Mouse (Mus musculus) stomach, embryonic 15.5 days (tissue): Measurements from ENCODE around the gene Plk5. TPM values are rescaled to one million over a fixed set of nuclear protein-coding genes. Genes with fewer than 3 reads are reported as not detected.
"Not testable (repeated sequence)": the region's sequence is repeated elsewhere in the genome, so short reads cannot be mapped to it uniquely, and the experiment has no call there.

Source experiments
- ATAC-seq: fragments of 200-750 bp; cut with Nextera tagmentation; 2 replicates; pipeline ENCODE4 v1.8.0; 2017; ENCODE audit warnings: low read depth, moderate number of reproducible peaks, moderate TSS enrichment; ENCODE audit not compliant: insufficient read depth, low FRiP score
- H3K27ac ChIP-seq: fragments of 300-500 bp; sonication (generic); 2 replicates; pipeline ENCODE4 v1.5.1; 2015; ENCODE audit warnings: mild to moderate bottlenecking, inconsistent platforms
- H3K27me3 ChIP-seq: fragments of 300-500 bp; sonication (generic); replicated peaks from 2 replicates; pipeline ENCODE4 v1.6.1; 2015; ENCODE audit warnings: inconsistent platforms
- H3K36me3 ChIP-seq: fragments of 300-500 bp; sonication (generic); 2 replicates; pipeline ENCODE4 v1.6.1; 2015; ENCODE audit warnings: inconsistent platforms
- H3K4me1 ChIP-seq: fragments of 300-500 bp; sonication (generic); 2 replicates; pipeline ENCODE4 v1.6.1; 2015; ENCODE audit warnings: inconsistent platforms
- H3K4me2 ChIP-seq: fragments of 300-500 bp; sonication (generic); 2 replicates; pipeline ENCODE4 v1.6.1; 2015; ENCODE audit warnings: mild to moderate bottlenecking, inconsistent platforms
- H3K4me3 ChIP-seq: fragments of 300-500 bp; sonication (generic); replicated peaks from 2 replicates; pipeline ENCODE4 v1.5.1; 2015; ENCODE audit warnings: inconsistent platforms
- H3K9ac ChIP-seq: fragments of 300-500 bp; sonication (generic); 2 replicates; pipeline ENCODE4 v1.6.1; 2015; ENCODE audit warnings: inconsistent platforms
- H3K9me3 ChIP-seq: fragments of 300-500 bp; sonication (generic); 2 replicates; pipeline ENCODE4 v1.6.1; 2016; ENCODE audit warnings: inconsistent platforms
- WGBS: fragments of 180-500 bp; shearing (Covaris S2); methylation state at CpG from one replicate; pipeline ENCODE4 v1.1.7; 2015; 5-methylcytosine and 5-hydroxymethylcytosine counted together
- polyA plus RNA-seq: library from polyadenylated mRNA; unstranded; fragments of >200 nt; fragmentation: Nextera tagmentation; extraction: Ambion mirVana; gene quantifications from 2 replicates; pipeline ENCODE4 v1.2.1, GENCODE M21; 2015

The Plk5 gene
- polyA plus RNA-seq, 1 experiment from 2014 or later: 0.30 TPM

DNA sequence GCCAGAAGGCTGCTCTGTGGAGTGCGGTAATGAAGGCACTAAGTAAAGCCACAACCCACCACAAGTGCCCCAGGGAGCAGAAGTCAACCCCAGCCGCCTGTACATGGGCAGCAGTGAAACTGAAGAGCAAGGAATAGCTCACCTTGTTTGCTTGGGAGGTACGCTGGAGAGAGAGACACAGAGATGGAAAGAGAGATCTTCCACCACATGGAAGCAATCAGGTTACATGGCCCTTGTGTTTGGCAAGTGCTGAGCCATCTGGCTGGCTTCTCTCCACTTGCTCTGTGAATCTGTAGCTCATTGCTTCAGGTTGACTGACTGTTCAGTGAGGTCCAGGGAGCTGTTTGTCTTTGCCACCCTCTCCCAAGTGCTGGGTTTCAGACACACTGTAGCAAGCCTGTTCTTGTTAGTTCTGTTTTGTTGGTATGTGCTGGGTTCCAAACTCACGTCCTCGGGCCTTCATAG is 23.7 kb upstream of the Plk5 start:
- ATAC-seq: no peak
- Histone ChIP-seq H3K9ac (no peak overlapping the region), H3K4me1 (peaks cover 30% of the 10 kb centered on the region), H3K36me3 (peaks cover 6% of the 10 kb centered on the region; the same call in 1 of the 2 replicates), H3K4me3 (no peak overlapping the region), H3K27me3 (no peaks in the 10 kb centered on the region), H3K9me3 (no peaks in the 10 kb centered on the region), H3K27ac (peak overlapping the region; percentile 16; the same call in 1 of the 2 replicates), H3K4me2 (0 out of 2 replicates have a peak overlapping the region, but pooled peaks have one; percentile 13)
- WGBS: 78% methylated on average over 5 of the region's 5 CpGs

DNA sequence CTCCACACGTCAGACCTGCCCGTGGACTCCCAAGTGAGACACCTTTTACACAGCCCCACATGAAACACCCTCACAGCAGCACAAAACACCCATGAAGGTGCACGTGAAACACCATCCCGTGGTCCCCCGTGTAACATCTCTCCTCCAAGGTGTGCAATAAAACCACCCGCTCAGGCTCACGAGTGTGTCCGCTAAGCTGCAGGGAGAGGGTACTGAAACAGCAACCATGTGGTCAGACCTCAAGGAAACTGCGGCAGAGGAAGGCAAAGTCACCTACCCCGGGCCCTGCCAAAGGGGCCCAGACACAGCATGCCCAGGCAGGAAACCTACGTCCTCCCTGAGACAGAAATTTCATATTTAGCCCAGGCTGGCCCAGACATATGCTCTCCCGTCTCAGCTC is 20.0 kb upstream of the Plk5 start:
- Histone ChIP-seq H3K4me1 (peaks cover 17% of the 10 kb centered on the region; the same call in 1 of the 2 replicates), H3K27me3 (peaks cover 11% of the 10 kb centered on the region), H3K4me3 (no peak overlapping the region), H3K27ac (no peak overlapping the region), H3K9me3 (no peaks in the 10 kb centered on the region), H3K4me2 (no peak overlapping the region), H3K9ac (no peak overlapping the region), H3K36me3 (peaks cover 6% of the 10 kb centered on the region; the same call in 1 of the 2 replicates)
- 83% methylated on average over 12 of the region's 12 CpGs for WGBS
- ATAC-seq: no peak

DNA sequence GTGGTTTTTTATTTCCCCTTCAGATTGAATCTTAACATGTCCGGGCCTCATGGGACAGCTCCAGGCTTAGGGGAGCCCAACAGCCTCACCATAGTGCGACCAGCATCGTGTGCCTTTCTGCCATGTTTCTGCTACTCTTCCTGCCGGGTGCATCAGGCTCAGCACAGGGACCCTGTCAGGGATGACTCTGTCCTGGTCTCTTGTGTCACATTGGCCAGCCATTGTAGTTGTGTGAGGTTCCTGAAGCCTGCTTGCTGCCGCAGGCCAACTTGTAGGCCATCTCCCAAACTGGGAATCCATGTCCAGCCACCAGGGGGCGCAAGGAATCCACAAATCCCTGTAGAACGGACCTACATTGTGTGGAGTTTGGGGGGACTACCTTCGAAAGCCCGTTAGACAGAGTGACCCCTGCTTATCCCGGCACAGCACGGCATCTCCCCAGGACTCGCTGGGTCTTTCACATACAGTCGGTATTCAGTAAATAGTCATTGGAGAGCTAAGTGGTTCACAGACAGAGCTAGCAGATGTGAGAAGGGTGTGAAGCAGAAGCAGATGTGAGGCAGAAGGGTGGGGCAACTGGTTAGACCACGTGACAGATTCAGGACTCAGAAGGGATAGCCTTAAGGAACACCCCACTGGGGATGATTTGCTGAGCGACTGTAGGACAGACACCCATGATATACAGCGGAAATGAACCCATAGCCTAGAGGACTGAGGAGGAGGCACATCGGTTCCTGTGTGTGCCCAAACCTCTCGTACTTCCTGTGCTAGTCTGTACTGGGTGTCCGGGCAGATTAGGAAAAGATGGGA is 16.1 kb upstream of the Plk5 start:
- no peak overlapping the region for H3K9ac ChIP-seq
- peak overlapping the region; percentile 4; the same call in 1 of the 2 replicates for H3K4me3 ChIP-seq
- peaks cover 5% of the 10 kb centered on the region; the same call in 1 of the 2 replicates for H3K36me3 ChIP-seq
- H3K9me3 ChIP-seq: no peaks in the 10 kb centered on the region
- H3K4me2 ChIP-seq: peak overlapping the region; percentile 27; the same call in 1 of the 2 replicates
- ATAC-seq: no peak
- 24% methylated on average over 19 of the region's 19 CpGs for WGBS
- no peak overlapping the region for H3K27ac ChIP-seq
- peaks cover 45% of the 10 kb centered on the region for H3K27me3 ChIP-seq
- H3K4me1 ChIP-seq: peaks cover 41% of the 10 kb centered on the region

DNA sequence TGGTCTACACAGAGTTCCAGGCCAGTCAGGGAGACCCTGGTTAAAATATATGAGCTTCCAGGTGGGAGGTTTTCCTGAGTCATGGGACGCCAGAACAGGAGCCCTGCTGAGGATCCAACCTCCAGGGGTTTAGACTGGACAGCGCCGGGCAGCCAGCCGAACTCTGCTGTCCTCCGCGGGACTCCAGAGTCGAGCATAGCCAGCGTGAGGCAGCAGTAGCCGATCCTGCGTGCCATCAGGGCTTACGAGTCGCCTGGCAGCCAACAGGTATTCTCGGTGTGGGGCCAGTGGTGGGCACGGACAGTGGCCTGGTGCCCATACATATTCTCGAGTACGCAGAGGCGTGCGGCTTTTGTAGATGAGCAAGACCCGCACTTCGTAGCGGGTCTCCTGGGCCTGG is 15.2 kb upstream of the Plk5 start:
- no peak overlapping the region for H3K9ac ChIP-seq
- H3K27ac ChIP-seq: no peak overlapping the region
- peaks cover 54% of the 10 kb centered on the region for H3K27me3 ChIP-seq
- peaks cover 44% of the 10 kb centered on the region for H3K4me1 ChIP-seq
- H3K4me2 ChIP-seq: no peak overlapping the region
- no peak for ATAC-seq
- WGBS: 27% methylated on average over 21 of the region's 21 CpGs
- H3K4me3 ChIP-seq: no peak overlapping the region
- no peaks in the 10 kb centered on the region for H3K36me3 ChIP-seq
- no peaks in the 10 kb centered on the region for H3K9me3 ChIP-seq

DNA sequence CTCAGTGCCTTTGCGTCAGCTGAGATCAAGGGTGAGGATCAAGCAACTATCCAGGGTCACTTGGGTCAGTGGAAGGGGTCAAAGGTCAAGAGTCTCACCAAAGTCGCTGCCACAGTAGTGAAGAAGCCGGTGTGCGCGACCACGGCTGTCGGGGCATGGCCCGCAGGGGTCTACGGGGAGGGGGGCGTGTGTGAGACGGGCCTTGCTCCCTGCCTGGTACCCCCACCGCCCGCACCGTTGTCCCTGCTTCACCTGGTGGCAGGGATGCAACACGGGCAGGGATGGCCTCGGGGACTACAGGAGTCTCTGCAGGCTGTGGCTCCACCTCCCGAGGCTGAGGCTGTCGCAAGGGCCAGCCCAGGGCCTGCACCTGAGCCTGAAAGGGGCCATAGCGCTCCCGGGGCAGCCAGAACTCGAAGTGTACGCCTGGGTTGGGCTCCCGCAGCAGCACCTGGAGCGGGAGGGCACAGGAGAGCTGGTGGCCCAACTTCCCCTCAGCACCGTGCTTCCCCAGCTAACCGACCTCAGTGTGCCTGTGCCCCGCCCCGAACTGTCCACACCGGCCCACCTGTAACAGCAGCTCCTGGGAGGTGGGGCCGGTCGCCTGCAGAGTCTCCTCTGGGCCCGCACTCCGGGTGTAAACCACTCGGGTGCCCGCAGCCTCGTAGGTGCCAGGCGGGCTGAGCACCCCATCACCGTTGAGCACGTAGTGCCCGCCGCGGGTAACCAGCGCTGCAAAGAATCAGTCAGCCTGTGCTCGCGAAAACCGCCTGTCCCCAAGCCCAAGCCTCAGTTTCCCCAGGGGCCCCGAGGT is 14.6 kb upstream of the Plk5 start:
- H3K27me3 ChIP-seq: peaks cover 54% of the 10 kb centered on the region
- no peak overlapping the region for H3K9ac ChIP-seq
- H3K9me3 ChIP-seq: no peaks in the 10 kb centered on the region
- WGBS: 5% methylated on average over 47 of the region's 47 CpGs
- H3K4me2 ChIP-seq: peak overlapping the region; percentile 58
- no peak for ATAC-seq
- H3K4me3 ChIP-seq: peak overlapping the region; percentile 30
- no peaks in the 10 kb centered on the region for H3K36me3 ChIP-seq
- H3K27ac ChIP-seq: no peak overlapping the region
- peaks cover 44% of the 10 kb centered on the region for H3K4me1 ChIP-seq

DNA sequence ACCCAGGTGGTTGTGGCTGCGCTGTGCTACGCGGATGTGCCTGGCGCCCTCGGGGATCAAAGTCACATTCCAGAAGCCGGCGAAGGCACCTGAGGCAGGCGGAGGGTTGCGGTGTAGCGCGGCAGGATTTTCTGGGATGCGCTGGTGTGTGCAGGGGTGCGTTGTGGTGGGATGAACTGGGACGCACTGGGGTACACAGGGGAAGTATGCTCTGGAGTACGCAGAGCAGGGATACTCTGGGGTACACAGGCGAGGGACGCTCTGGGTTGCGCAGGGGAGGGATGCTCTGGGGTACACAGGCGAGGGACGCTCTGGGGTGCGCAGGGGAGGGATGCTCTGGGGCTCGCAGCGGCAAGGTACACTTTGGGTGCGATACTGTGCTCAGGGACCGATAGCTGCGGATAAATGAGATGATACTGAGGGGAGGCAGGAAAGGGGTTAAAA is 13.9 kb upstream of the Plk5 start:
- Histone ChIP-seq H3K4me1 (peaks cover 47% of the 10 kb centered on the region), H3K4me2 (peak overlapping the region; percentile 58), H3K36me3 (no peaks in the 10 kb centered on the region), H3K4me3 (peak overlapping the region; percentile 30), H3K27me3 (peaks cover 57% of the 10 kb centered on the region), H3K9me3 (no peaks in the 10 kb centered on the region), H3K27ac (no peak overlapping the region; the same call in 1 of the 2 replicates), H3K9ac (no peak overlapping the region)
- WGBS: 3% methylated on average over 26 of the region's 26 CpGs
- peak; percentile 4; the same call in 1 of the 2 replicates for ATAC-seq

DNA sequence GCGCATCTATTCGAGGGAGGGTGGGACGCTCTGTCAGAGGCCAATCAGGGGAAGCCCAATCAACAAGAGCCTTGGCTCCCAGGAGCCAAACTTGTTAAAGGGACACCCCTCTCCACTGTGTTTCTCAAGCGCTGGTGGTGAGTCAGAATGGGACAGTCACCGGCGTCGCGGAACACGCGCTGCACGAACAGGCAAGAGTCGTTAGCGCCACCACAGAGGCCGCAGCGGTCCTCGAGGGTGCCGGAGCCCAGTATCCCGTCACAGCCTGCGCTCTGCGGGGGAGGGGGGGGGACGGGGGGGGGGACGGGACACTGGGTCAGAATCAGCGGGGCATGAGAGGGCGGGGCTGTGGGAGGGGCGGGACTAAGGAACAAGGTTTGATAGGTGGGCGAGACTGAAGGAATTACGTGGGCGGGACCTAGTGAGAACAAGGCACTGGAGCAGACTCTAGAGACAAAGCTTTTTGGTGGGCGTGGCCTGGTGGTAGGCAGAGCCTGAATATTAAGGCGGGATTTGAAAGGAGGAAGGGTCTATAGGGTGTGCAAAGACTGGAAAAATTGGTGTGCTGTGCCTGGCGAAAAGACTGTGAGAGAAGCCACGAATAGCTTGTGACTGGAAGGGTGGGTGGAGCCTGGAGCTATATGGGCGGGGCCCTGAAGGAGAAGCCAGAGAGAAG is 13.4 kb upstream of the Plk5 start:
- no peak overlapping the region for H3K9ac ChIP-seq
- no peaks in the 10 kb centered on the region for H3K36me3 ChIP-seq
- peaks cover 53% of the 10 kb centered on the region for H3K4me1 ChIP-seq
- peak overlapping the region; percentile 58 for H3K4me2 ChIP-seq
- peaks cover 62% of the 10 kb centered on the region for H3K27me3 ChIP-seq
- no peaks in the 10 kb centered on the region for H3K9me3 ChIP-seq
- peak; percentile 47 for ATAC-seq
- H3K27ac ChIP-seq: peak overlapping the region; percentile 67
- WGBS: 1% methylated on average over 32 of the region's 33 CpGs
- H3K4me3 ChIP-seq: peak overlapping the region; percentile 30

DNA sequence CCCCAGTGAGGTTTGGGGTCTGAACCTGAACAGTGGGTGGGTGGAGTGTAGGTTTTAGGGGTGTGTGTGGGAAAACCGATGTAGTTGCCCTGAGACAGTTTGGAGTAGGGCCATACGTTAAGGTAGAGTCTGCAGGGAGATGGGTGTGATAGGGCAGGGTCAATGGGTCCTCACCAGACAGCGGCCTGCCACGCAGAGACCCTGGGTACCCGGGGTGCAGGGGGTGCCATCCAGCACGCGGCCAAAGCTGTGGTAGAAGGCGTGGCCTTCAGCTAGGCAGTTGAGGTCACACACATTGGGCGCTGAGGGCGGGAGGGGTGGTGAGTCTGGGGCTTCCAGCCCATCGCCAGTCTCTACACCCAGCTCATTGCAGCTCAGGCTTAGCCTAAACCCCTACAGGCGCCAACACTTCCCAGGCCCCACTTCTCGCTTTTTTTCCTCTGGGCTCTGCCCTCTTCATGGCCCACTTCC is 12.8 kb upstream of the Plk5 start:
- ATAC-seq: peak; percentile 7; the same call in 1 of the 2 replicates
- WGBS: 30% methylated on average over 13 of the region's 13 CpGs
- Histone ChIP-seq H3K4me3 (peak overlapping the region; percentile 30), H3K27me3 (peaks cover 66% of the 10 kb centered on the region), H3K9ac (no peak overlapping the region), H3K4me1 (peaks cover 59% of the 10 kb centered on the region), H3K27ac (peak overlapping the region; percentile 67), H3K36me3 (no peaks in the 10 kb centered on the region), H3K9me3 (no peaks in the 10 kb centered on the region), H3K4me2 (peak overlapping the region; percentile 58)

DNA sequence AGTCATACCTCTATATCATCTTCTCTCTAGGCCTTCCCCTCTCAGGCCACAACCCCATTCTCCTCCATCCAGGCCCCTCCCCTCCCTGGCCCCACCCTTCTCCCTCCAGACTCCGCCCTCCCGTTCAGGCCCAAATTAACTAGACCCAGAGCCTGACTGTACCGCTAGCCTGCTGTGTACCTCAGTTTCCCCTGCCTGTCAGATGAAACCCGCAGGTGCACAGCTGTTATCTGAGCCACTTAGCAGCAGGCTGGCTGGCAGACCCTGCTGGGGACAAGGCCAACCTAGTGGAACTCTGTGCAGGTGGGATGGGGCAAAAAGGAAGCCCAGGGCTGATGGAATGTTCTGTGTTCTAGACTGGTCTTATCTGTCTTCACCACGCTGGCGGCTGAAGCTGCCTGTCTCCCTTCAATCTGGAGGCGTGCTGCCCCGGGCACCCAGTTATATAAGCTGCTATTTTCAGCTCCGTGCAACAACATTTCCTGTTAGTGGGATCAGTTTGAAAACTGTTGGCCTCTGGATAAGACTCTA is 12.1 kb upstream of the Plk5 start:
- 37% methylated on average over 9 of the region's 9 CpGs for WGBS
- H3K4me2 ChIP-seq: peak overlapping the region; percentile 44
- peaks cover 74% of the 10 kb centered on the region for H3K27me3 ChIP-seq
- no peaks in the 10 kb centered on the region for H3K36me3 ChIP-seq
- peak overlapping the region; percentile 69 for H3K27ac ChIP-seq
- ATAC-seq: peak; percentile 19; the same call in 1 of the 2 replicates
- H3K9ac ChIP-seq: no peak overlapping the region
- no peaks in the 10 kb centered on the region for H3K9me3 ChIP-seq
- H3K4me3 ChIP-seq: peak overlapping the region; percentile 30; the same call in 1 of the 2 replicates
- H3K4me1 ChIP-seq: peaks cover 66% of the 10 kb centered on the region

DNA sequence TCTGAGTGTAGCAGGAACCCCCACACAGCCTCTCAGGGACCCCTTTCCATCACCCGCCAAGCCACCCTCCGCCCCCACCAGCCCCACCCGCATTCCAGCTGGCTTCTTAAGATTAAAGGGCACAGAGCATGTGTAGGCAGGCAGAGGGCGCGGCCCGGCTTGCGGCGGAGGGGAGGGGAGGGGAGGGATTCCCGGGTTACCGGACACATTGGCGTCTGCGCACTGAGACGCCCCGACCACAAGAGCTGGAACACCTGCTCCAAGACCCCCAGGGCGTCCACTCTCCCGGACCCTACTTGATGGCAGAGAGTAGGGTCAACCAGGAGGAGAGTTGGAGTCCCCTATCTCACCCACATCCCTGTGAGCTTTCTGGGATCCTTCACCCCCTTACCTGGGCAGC is 11.1 kb upstream of the Plk5 start:
- H3K4me1 ChIP-seq: peaks cover 68% of the 10 kb centered on the region
- ATAC-seq: no peak
- 9% methylated on average over 16 of the region's 16 CpGs for WGBS
- peak overlapping the region; percentile 19 for H3K4me3 ChIP-seq
- peak overlapping the region; percentile 69 for H3K27ac ChIP-seq
- H3K36me3 ChIP-seq: no peaks in the 10 kb centered on the region
- no peak overlapping the region for H3K9ac ChIP-seq
- H3K4me2 ChIP-seq: peak overlapping the region; percentile 44
- H3K27me3 ChIP-seq: peaks cover 79% of the 10 kb centered on the region
- no peaks in the 10 kb centered on the region for H3K9me3 ChIP-seq

DNA sequence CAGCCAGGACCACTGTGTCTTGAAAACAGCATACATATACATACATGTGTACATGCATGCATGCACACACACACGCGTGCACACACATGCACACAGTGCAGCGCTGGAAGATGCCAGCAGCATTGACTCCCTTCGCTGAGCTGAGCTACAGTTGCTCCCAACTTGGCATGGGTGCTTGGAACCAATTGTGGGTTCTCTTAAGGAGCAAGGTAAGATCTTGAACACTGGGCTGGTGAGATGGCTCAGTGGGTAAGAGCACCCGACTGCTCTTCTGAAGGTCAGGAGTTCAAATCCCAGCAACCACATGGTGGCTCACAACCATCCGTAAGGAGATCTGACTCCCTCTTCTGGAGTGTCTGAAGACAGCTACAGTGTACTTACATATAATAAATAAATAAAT is 10.3 kb upstream of the Plk5 start:
- H3K4me3 ChIP-seq, H3K27ac ChIP-seq, H3K4me2 ChIP-seq, H3K36me3 ChIP-seq, H3K9ac ChIP-seq, ATAC-seq, H3K9me3 ChIP-seq: not testable (repeated sequence)
- Histone ChIP-seq H3K4me1 (peaks cover 64% of the 10 kb centered on the region), H3K27me3 (peaks cover 75% of the 10 kb centered on the region)
- 78% methylated on average over 6 of the region's 6 CpGs for WGBS
